Mouse (Mus musculus) ES-E14 (cell line): Measurements from ENCODE around the gene Slc13a4. TPM values are rescaled to one million over a fixed set of nuclear protein-coding genes. Genes with fewer than 3 reads are reported as not detected.

Experiments
- DNase-seq: peaks from one replicate; pipeline ENCODE4 v3.0.0-alpha.2; 2013; ENCODE audit warnings: low read depth, low spot score
- H3K27ac ChIP-seq: 2 replicates; pipeline ENCODE4 v1.5.1; 2012; ENCODE audit warnings: low read depth, mild to moderate bottlenecking, low read length, moderate library complexity, mixed read lengths; ENCODE audit not compliant: poor library complexity, insufficient read depth, severe bottlenecking
- H3K36me3 ChIP-seq: 2 replicates; pipeline ENCODE4 v1.6.1; 2012; ENCODE audit warnings: mild to moderate bottlenecking, low read length, moderate library complexity, mixed read lengths; ENCODE audit not compliant: control insufficient read depth, poor library complexity, insufficient read depth, severe bottlenecking
- H3K4me1 ChIP-seq, 2 experiments: fragments of 150-350 bp in 1 of 2; sonication (generic) in 1 of 2; 2 replicates each; pipeline ENCODE4 v1.6.1; 2012; ENCODE audit warnings: low read length in 2 of 2, mild to moderate bottlenecking in 1 of 2, mixed read lengths in 1 of 2; ENCODE audit not compliant: control insufficient read depth in 2 of 2, insufficient read depth in 2 of 2, poor library complexity in 1 of 2
- H3K4me3 ChIP-seq, 2 experiments: fragments of 150-350 bp in 1 of 2; sonication (generic) in 1 of 2; 2 replicates each; pipeline ENCODE4 v1.5.1; 2012; ENCODE audit warnings: low read length in 2 of 2, low read depth in 1 of 2, mild to moderate bottlenecking in 1 of 2, mixed read lengths in 1 of 2; ENCODE audit not compliant: insufficient read depth in 1 of 2, poor library complexity in 1 of 2, severe bottlenecking in 1 of 2
- H3K9ac ChIP-seq: 2 replicates; pipeline ENCODE4 v1.6.1; 2012; ENCODE audit warnings: low read depth, mild to moderate bottlenecking, low read length, mixed read lengths; ENCODE audit not compliant: poor library complexity, insufficient read depth, severe bottlenecking
- H3K9me3 ChIP-seq: fragments of 150-350 bp; sonication (generic); 2 replicates; pipeline ENCODE4 v1.6.1; 2012; ENCODE audit warnings: low read depth, mild to moderate bottlenecking, low read length; ENCODE audit not compliant: control insufficient read depth, insufficient read depth
- CHD2 ChIP-seq: IDR thresholded peaks from 2 replicates; pipeline ENCODE4 v1.6.1; 2014; ENCODE audit warnings: mild to moderate bottlenecking, low read depth, low read length, inconsistent platforms
- HCFC1 ChIP-seq: IDR thresholded peaks from 2 replicates; pipeline ENCODE4 v1.6.1; 2012; ENCODE audit warnings: low read length, inconsistent platforms, borderline replicate concordance; ENCODE audit not compliant: insufficient read depth
- MAFK ChIP-seq: IDR thresholded peaks from 2 replicates; pipeline ENCODE4 v1.6.1; 2014; ENCODE audit warnings: mild to moderate bottlenecking, low read depth, low read length, inconsistent platforms; ENCODE audit not compliant: insufficient read depth
- ZC3H11A ChIP-seq: IDR thresholded peaks from 2 replicates; pipeline ENCODE4 v1.6.1; 2012; ENCODE audit warnings: low read depth, mild to moderate bottlenecking, inconsistent platforms, low read length, borderline replicate concordance
- ZNF384 ChIP-seq: IDR thresholded peaks from 2 replicates; pipeline ENCODE4 v1.6.1; 2012; ENCODE audit warnings: low read depth, low read length, inconsistent platforms
- in situ Hi-C, 2 experiments: fragments of 600-800 bp; cut with MboI; formaldehyde crosslinking; loops; one replicate each; pipeline ENCODE4 v1.15.1; 2025; ENCODE audit warnings: low sequenced_read_pairs in 2 of 2, inconsistent platforms in 1 of 2; ENCODE audit not compliant: unreplicated experiment in 2 of 2
- total RNA-seq: library from RNA; depleted of rRNA; stranded (reverse); fragments of 300-350 nt; gene quantifications from 2 replicates; pipeline ENCODE4 v1.2.3, GENCODE M21; 2012

Gene Slc13a4
- total RNA-seq, 1 experiment = 1.5 TPM

DNA sequence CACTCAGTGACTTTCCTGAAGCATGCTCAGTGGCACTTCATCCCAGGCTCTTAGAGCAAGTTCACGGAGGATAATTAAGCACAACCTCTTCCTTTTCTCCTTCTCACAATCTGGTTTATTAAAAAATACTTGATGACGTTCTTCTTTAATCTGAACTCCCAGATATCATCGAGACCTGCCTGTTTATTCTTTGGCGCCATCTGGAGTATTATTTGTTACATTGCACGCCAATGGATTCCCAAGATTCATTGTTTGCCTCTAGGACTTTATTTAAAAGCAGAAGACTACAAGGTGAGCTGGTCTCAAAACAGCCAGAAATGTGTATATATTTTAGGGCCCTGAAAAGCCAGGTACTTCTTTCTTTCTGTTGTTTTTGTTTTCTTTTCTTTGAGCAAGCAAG is 62.8 kb downstream of the Slc13a4 start:
- in situ Hi-C loops = no loop called here
- no peak for DNase-seq
- Histone ChIP-seq H3K36me3 (peaks cover 33% of the 10 kb centered on the region), H3K4me3 (no peak overlapping the region), H3K4me1 (peaks cover 0 to 8% of the 10 kb centered on the region in 2 experiments; a peak in 1 of 4 replicates), H3K9ac (no peak overlapping the region), H3K9me3 (no peaks in the 10 kb centered on the region), H3K27ac (no peak overlapping the region)
- TF ChIP-seq HCFC1 (no peak), CHD2 (no peak), ZC3H11A (no peak), ZNF384 (no peak), MAFK (no peak)

DNA sequence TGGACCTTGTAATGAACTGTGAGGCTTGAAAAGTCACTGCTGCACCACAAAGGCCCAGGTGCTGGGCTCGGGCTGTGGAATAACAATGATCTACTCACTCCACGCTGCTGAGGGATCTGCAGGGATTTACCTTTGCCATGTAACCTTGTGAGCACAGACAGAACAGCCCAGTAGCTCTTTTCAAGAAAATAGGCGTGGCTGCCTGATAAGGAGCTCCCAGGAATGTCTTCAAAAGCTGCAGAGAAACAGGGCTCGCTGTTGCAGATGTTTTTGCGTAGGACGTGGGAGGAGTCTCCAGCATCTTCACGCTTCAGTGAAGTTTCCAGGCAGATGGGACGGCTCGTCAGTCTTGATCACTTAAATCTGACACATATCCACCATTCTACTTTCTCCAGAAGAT is 63.9 kb downstream of the Slc13a4 start:
- Histone ChIP-seq H3K4me1 (peaks cover 0 to 8% of the 10 kb centered on the region in 2 experiments; a peak in 1 of 4 replicates), H3K9ac (no peak overlapping the region), H3K27ac (no peak overlapping the region), H3K36me3 (peaks cover 36% of the 10 kb centered on the region), H3K9me3 (no peaks in the 10 kb centered on the region), H3K4me3 (no peak overlapping the region)
- TF ChIP-seq HCFC1 (no peak), ZC3H11A (no peak), MAFK (no peak), ZNF384 (no peak), CHD2 (no peak)
- in situ Hi-C loops = no loop called here
- DNase-seq = no peak

DNA sequence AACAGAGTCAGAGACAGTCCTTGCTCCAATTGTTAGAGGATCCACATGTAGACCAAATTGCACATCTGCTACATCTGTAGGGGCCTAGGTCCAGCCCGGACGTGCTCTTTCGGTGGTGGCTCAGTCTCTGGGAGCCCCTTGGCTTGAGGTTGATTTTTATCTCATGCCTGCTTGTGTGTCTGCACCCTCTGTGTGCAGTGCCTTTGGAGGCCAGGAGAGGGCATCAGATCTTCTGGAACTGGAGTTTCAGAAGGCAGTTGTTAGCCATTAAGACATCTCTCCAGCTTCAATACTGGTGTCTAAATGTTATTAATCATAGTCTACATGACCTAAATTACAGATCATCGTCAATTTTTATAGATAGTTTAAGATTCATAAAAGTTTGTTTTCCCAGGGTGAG is 64.7 kb downstream of the Slc13a4 start:
- DNase-seq = no peak
- peaks cover 38% of the 10 kb centered on the region for H3K36me3 ChIP-seq

DNA sequence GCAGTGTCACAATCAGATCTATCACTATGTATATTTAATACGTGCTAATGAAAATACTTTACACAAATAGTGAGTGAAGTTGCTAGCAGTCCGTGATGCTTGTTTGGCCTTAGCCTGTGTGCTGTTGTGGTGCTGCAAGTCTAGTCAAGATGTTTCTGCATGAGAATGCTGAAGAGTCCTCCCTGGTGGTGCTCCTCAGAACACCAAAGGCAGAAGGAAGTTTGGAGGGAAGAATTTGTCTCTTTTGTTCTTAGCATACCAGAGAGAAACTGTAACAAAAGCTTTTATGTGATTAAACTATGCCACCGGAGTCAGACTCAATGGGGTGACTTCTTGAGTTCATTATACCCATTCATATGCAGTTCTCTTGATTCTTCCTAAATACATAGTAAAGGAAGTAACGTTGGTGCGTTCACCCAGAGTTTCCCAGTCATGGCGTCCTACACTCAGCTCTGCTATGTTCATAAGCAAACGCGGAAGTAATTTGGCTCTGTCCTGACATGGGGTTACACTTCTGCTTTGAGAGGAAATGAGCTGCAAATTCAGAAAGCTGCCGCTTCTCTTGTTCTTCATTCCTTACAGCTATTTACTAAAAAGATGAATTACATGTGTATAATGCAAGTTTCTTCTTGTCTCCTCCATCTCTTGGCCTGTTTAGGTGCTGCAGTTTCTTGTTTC is 71.7 kb downstream of the Slc13a4 start:
- Histone ChIP-seq H3K9ac (peak overlapping the region; percentile 40; the same call in 1 of the 2 replicates), H3K9me3 (no peaks in the 10 kb centered on the region), H3K4me3 (no peak overlapping the region), H3K27ac (peak overlapping the region; percentile 86; the same call in 1 of the 2 replicates), H3K36me3 (peaks cover 35% of the 10 kb centered on the region), H3K4me1 (peaks cover 4 to 8% of the 10 kb centered on the region in 2 experiments; a peak in 3 of 4 replicates)
- TF ChIP-seq HCFC1 (no peak), CHD2 (0 out of 2 replicates have a peak, but pooled peaks have one; percentile 47), ZNF384 (no peak)
- in situ Hi-C loops = no loop called here
- peak; percentile 82 for DNase-seq

More for the DNA sequence above, 64.7 kb downstream of the Slc13a4 start:
- TF ChIP-seq CHD2 (no peak), MAFK (no peak), ZNF384 (no peak), ZC3H11A (no peak), HCFC1 (no peak)
- Histone ChIP-seq H3K4me3 (no peak overlapping the region), H3K9me3 (no peaks in the 10 kb centered on the region), H3K9ac (no peak overlapping the region), H3K4me1 (0 out of 4 replicates have a peak, but pooled peaks cover 0 to 4% of the 10 kb centered on the region in 2 experiments), H3K27ac (no peak overlapping the region)
- in situ Hi-C loops = no loop called here

DNA sequence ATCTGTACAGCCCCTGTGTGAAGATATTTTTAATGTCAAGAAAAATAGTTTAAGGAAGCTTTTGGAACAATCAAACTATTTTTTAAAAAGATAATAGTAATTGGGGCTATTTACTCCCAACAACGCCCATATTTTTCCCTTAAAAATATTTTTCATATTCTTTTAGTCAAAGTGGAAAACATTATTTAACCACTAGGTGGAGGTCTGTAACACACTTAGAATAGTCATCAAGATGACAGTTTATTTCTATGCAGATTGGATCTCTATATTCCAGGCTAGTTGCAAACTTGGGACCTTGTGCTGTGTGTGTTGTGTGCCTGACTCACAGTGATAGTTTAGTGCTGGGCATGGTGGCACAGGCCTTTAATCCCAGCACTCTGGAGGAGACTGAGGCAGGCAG is 78.5 kb downstream of the Slc13a4 start:
- Histone ChIP-seq H3K9ac (no peak overlapping the region), H3K4me1 (no peaks in the 10 kb centered on the region; a peak in 1 of 4 replicates), H3K9me3 (no peaks in the 10 kb centered on the region), H3K27ac (no peak overlapping the region), H3K36me3 (peaks cover 33% of the 10 kb centered on the region), H3K4me3 (no peak overlapping the region)
- in situ Hi-C loops = no loop called here
- TF ChIP-seq CHD2 (no peak), HCFC1 (no peak), ZNF384 (no peak), ZC3H11A (no peak), MAFK (no peak)
- no peak for DNase-seq
